Mouse (Mus musculus) brown adipose tissue, adult 24 weeks (tissue): ENCODE results near the gene Stat3. TPM values are rescaled to one million over a fixed set of nuclear protein-coding genes. Genes with fewer than 3 reads are reported as not detected.

Source experiments
- H3K27ac ChIP-seq: fragments of 200-500 bp; replicated peaks from 2 replicates; pipeline ENCODE4 v1.5.1; 2012; ENCODE audit warnings: low read depth, mild to moderate bottlenecking, low read length
- H3K4me1 ChIP-seq: fragments of 200-500 bp; 2 replicates; pipeline ENCODE4 v1.6.1; 2012; ENCODE audit warnings: low read length, mixed read lengths; ENCODE audit not compliant: control insufficient read depth, insufficient read depth, insufficient read length
- H3K4me3 ChIP-seq: fragments of 200-500 bp; 2 replicates; pipeline ENCODE4 v1.5.1; 2012; ENCODE audit warnings: low read depth, mild to moderate bottlenecking, low read length, moderate library complexity; ENCODE audit not compliant: insufficient read depth
- polyA plus RNA-seq: library from polyadenylated mRNA; stranded (reverse); fragments of >200 nt; gene quantifications from 2 replicates; pipeline ENCODE4 v1.2.4, GENCODE M21; 2012; ENCODE audit not compliant: missing spikeins, insufficient read depth, insufficient read length

Gene Stat3
- 18.8 and 20.9 TPM in 2 replicates for polyA plus RNA-seq

GRCm38 (mm10) chr11:100939512-100940151 lies at the start of gene Stat3:
Gene Stat3 (minus strand): TSS chr11:100939540.
- Histone ChIP-seq H3K27ac (peak within 1 kb of the TSS; percentile 85), H3K4me3 (peak within 1 kb of the TSS; percentile 68), H3K4me1 (peaks cover 15% of the 10 kb centered on the region)

DNA sequence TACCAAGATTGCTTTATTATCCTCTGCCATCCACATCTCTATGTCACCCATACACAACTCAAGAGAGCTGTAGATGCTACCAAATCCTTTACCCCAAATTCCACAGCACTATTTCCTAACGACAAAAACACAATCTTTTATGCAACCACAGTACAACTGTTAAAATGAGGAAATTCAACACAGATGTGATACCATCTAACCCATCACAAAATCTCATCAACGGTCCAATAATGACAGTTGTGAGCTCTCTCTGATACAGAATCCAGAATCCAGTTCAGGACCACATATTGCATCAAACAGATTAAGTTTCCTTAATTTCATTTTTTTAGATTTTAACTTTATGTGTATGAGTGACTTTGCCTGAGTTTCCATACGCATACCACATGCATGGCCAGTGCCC lies 49.3 kb upstream of the Stat3 start:
- no peak overlapping the region for H3K27ac ChIP-seq
- H3K4me1 ChIP-seq: no peaks in the 10 kb centered on the region
- no peak overlapping the region for H3K4me3 ChIP-seq

DNA sequence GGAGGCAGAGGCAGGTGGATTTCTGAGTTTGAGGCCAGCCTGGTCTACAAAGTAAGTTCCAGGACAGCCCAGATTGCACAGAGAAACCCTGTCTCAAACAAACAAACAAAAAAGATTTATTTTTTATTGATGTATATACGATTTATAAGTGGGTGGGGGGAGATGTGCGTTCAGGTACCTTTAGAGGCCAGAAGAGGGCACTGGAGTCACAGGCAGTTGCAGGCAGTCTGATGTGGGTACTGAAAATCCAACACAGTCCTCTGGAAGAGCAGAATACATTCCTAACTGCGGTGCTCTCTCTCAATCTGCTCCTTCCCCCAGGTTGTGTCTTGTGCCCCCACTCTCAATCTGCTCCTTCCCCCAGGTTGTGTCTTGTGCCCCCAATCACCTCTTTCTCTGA lies 46.3 kb upstream of the Stat3 start:
- H3K4me1 ChIP-seq: peaks cover 7% of the 10 kb centered on the region; the same call in 1 of the 2 replicates
- no peak overlapping the region for H3K4me3 ChIP-seq
- no peak overlapping the region for H3K27ac ChIP-seq

DNA sequence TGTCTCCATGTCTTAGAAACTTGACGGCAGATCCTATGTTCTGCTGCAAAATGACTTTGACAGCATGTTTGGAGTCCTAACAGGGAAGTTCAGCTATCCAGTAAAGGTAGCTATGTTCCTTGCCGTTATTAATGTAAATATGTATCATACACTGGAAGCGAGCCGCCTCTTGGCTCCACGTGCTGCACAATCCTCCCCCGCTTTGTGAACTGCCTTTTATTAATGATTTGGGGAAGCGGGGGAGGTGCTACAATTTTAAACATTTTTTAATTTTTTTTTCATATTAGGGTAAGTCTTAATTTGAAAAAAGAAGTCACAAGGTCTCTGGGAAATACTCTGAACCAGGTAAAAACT lies 44.4 kb upstream of the Stat3 start:
- Histone ChIP-seq H3K4me3 (no peak overlapping the region), H3K27ac (no peak overlapping the region), H3K4me1 (peaks cover 15% of the 10 kb centered on the region; the same call in 1 of the 2 replicates)

DNA sequence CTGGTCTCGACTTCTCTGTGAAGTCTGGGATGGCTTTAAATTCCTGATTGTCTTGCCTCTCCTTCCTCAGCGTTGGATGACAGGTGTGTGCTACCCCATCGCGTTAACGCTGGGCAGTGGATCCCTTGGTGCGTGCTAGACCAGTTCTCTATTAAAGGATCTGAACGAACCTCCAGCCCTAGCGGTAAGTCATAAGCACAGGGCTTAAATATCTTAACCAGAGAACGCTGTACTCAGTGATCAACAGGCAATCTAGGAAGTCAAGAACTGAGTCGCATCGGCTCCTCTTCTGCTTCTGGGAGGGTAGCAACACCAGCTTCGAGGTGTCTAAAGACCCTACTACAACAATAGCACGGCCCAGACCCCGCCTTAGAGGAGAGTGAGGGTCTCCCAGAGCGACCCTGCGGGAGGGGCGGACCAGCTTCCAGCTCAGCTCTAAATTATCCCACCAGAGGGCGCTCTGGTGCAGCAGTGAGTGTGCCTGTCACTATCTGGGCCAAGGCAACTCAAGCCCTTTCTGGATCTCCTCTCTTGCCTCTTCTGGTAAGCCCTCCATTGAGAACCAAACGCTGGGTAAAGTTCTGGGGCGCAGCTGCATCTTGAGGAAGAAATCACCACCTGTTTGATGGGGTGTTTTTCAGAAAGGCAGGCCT lies 43.9 kb upstream of the Stat3 start:
- Histone ChIP-seq H3K27ac (peak overlapping the region; percentile 69), H3K4me1 (peaks cover 15% of the 10 kb centered on the region; the same call in 1 of the 2 replicates)

DNA sequence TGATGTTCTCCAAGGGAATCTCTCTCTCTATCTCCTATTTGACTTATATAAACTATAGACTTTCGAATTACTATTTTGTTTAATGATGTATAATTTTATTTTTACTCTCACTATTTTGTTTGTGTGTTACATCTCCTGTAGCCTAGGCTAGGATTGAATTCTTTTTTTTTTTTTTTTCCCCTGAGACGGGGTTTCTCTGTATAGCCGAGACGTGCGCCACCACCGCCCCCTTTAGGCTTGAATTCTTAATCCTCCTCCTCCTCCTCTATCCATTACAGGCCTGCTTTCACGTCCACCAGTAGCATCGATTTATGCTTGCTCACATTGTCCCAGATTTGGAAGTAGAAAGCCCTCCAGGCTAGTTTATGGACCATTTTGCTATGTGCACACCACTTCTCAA lies 42.7 kb upstream of the Stat3 start:
- H3K27ac ChIP-seq: peak overlapping the region; percentile 67
- H3K4me1 ChIP-seq: peaks cover 15% of the 10 kb centered on the region; the same call in 1 of the 2 replicates
- no peak overlapping the region for H3K4me3 ChIP-seq

More for the DNA sequence above, 43.9 kb upstream of the Stat3 start:
- peak overlapping the region; percentile 64 for H3K4me3 ChIP-seq

GRCm38 (mm10) chr11:100981236-100981635 lies 41.9 kb upstream of the Stat3 start:
- peaks cover 15% of the 10 kb centered on the region; the same call in 1 of the 2 replicates for H3K4me1 ChIP-seq
- peak overlapping the region; percentile 56 for H3K27ac ChIP-seq
- no peak overlapping the region for H3K4me3 ChIP-seq

GRCm38 (mm10) chr11:100980438-100980837 lies 41.1 kb upstream of the Stat3 start:
- Histone ChIP-seq H3K4me3 (no peak overlapping the region), H3K27ac (peak overlapping the region; percentile 57), H3K4me1 (peaks cover 15% of the 10 kb centered on the region; the same call in 1 of the 2 replicates)

DNA sequence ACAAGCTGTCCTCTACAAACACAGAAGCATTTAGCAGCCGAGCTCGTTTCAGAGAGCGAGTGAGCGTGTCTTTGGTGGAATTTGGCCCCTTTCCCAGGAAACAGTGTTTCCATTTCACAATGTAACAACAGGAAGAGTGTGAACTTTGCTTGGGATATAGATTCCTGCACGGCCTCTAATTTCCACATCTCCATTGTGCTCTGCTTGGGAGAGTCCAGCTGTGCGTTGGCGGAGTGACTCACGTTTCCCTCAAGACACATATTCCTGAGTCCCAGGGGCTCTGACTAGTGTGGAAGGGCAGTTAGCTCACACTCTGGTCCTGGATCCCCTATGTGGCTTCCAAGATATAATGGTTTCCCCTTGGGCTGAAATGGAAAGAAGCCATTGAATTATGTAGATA lies 40.5 kb upstream of the Stat3 start:
- Histone ChIP-seq H3K4me1 (peaks cover 19% of the 10 kb centered on the region; the same call in 1 of the 2 replicates), H3K4me3 (no peak overlapping the region), H3K27ac (peak overlapping the region; percentile 57)

DNA sequence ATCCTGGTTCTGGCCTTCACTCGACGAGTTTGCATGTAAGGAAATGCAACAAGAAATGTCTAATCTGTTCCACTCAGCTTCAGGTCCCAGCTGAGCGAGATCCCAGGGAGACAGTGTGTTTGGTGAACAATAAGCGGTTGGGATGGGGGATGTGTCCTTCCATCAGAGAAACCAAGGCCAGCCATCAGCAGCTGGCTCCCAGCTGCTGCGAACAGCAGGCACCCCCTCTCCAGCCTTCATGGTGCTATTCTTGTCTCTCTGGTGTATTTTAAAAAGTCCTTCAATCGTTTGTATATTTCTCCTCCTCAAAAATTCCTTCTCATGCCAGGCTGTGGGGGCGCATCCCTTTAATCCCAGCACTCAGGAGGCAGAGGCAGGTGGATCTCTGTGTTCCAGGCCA lies 35.9 kb upstream of the Stat3 start:
- Histone ChIP-seq H3K4me3 (no peak overlapping the region), H3K4me1 (peaks cover 18% of the 10 kb centered on the region), H3K27ac (peak overlapping the region; percentile 19)

DNA sequence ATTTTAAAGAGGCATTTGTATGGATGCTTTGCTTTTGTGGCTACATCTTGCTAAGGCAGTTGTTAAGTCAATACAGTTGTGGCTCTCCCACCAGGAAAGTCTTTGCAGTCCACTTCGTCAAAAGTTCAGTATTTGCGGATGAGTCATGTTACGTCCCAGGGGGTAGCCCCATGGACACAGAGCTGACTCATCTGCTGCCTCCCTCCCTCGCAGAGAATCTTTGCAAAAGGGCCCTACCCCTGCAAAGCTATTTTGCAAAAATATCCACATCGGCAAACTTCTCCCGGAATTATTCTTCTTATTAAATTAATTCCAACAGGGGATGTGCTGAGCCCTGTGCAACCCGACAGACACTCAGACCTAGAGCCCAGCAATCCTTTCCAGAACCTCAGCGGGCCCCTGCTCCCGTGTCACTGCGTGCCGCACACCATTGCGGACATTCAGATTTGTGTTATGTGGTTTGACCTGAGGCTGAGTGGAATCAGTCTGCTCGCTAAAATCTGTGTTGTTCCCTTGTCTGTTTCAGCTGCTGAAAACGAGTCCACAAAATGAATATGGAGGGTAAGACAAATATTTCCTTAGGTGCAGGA lies 35.1 kb upstream of the Stat3 start:
- no peak overlapping the region; the same call in 1 of the 2 replicates for H3K4me3 ChIP-seq
- peaks cover 17% of the 10 kb centered on the region for H3K4me1 ChIP-seq
- H3K27ac ChIP-seq: peak overlapping the region; percentile 19; the same call in 1 of the 2 replicates

DNA sequence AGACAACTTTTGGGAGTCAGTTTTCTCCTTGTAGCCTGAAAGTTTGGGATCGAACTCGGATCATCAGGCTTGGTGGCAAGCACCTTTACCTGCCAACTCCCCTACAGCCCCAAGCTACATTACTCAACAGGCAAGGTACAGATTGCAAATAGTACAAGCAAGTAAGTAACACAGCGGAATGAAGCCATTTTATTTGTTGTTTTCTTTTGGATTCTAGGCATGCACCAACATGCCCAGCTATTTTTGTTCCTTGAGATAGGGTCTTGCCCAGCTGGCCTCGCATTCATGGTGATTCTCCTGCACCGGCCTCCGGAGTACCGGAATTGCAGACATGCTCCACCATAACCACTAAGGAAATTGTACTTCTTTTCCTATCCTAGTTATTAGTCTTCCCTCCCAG lies 33.9 kb upstream of the Stat3 start:
- Histone ChIP-seq H3K4me3 (no peak overlapping the region), H3K4me1 (peaks cover 13% of the 10 kb centered on the region), H3K27ac (no peak overlapping the region)

GRCm38 (mm10) chr11:100971455-100971854 lies 32.1 kb upstream of the Stat3 start:
- Histone ChIP-seq H3K4me3 (peak overlapping the region; percentile 83), H3K27ac (peak overlapping the region; percentile 91), H3K4me1 (peaks cover 13% of the 10 kb centered on the region)

DNA sequence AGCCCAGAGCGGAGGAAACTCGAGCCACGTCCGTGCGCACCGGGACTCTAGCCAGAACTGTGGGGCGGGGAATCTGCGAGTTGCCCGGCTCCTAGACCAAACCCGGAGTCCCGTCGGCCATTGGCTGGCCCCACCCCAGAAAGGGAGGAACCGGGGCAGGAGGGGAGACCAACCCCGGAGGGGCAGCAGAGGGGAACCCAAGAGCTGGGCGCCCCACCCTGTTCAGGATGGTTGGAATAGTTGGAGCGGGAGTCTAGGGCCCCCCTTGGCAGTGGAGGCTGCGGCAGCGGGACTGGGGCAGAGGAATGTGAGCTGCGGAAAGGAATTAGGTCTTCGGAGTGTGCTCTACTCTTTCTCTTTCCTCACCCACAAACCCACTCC lies 31.2 kb upstream of the Stat3 start, which contains the start of gene Cavin1:
TSS of gene Cavin1 (minus strand) at position 331 of the 381 bp plus-strand sequence.
- peak within 1 kb of the TSS; percentile 96 for H3K27ac ChIP-seq
- H3K4me1 ChIP-seq: peaks cover 13% of the 10 kb centered on the region
- H3K4me3 ChIP-seq: peak within 1 kb of the TSS; percentile 83

DNA sequence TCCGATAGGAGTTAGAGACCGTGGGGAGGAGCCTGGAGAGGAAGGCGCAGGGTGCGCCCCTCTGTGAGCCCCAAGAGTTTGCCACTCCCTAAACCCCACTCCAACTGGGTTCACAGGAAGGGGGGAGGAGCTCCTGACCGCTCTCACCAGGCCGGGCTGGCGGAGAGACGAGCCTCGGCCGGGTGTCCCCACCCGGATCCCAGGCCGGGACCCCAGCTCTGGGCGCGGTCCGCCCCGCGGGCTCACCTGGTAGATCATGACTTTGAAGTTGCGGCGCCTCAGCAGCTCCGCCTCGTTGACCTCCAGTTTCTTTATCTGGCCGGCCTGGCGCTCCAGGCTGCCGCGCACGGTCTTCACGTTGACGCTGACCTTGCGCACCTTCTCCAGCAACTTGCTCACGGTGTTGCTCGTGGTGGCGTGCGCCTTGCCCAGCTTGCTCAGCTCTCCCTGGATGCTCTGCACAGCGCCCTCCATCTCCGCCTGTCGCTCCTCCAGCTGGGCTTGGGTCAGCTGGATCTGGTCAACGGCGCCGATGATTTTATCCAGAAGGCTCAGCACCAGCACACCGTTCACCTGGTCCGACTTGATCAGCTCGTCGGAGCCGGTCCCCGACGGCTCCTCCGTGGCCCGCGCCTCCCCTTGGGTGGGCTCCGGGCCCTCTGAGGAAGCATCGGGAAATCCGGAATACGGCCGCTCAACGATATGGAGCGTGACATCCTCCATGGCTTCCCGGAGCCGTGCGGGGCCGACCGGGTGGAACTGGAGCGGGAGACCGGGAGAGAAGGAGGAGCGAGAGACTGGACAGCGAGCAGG lies 30.6 kb upstream of the Stat3 start:
- Histone ChIP-seq H3K4me1 (peaks cover 10% of the 10 kb centered on the region), H3K4me3 (peak overlapping the region; percentile 83), H3K27ac (peak overlapping the region; percentile 96)
